Mouse (Mus musculus) CH12.LX (cell line): Measurements from ENCODE around the gene Trnp1.

ENCODE experiments used
- CTCF ChIP-seq, 2 experiments: IDR thresholded peaks in 1 of 2; conservative IDR thresholded peaks in 1 of 2; 2 replicates each; pipeline ENCODE4 v1.5.1; 2011 to 2012; ENCODE audit warnings: low read depth in 2 of 2, low read length in 2 of 2, improper control_type of control experiment in 1 of 2, inconsistent platforms in 1 of 2, mild to moderate bottlenecking in 1 of 2, moderate library complexity in 1 of 2
- EP300 ChIP-seq: IDR thresholded peaks from 2 replicates; pipeline ENCODE4 v1.6.1; 2011; ENCODE audit warnings: low read length, improper control_type of control experiment
- HCFC1 ChIP-seq: IDR thresholded peaks from 2 replicates; pipeline ENCODE4 v1.6.1; 2012; ENCODE audit warnings: low read depth, mild to moderate bottlenecking, inconsistent platforms, low read length, improper control_type of control experiment
- MAX ChIP-seq: IDR thresholded peaks from 2 replicates; pipeline ENCODE4 v1.6.1; 2011; ENCODE audit warnings: low read length, improper control_type of control experiment
- MXI1 ChIP-seq: IDR thresholded peaks from 2 replicates; pipeline ENCODE4 v1.6.1; 2011; ENCODE audit warnings: mild to moderate bottlenecking, low read depth, low read length, improper control_type of control experiment
- NELFE ChIP-seq: IDR thresholded peaks from 2 replicates; pipeline ENCODE4 v1.6.1; 2011; ENCODE audit warnings: low read depth, low read length, improper control_type of control experiment
- POLR2A ChIP-seq: IDR thresholded peaks from 2 replicates; pipeline ENCODE4 v1.6.1; 2011; ENCODE audit warnings: low read depth, mild to moderate bottlenecking, improper control_type of control experiment, low read length
- POLR2AphosphoS2 ChIP-seq: IDR thresholded peaks from 2 replicates; pipeline ENCODE4 v1.6.1; 2011; ENCODE audit warnings: low read depth, low read length, improper control_type of control experiment
- RAD21 ChIP-seq: IDR thresholded peaks from 2 replicates; pipeline ENCODE4 v1.6.1; 2011; ENCODE audit warnings: low read depth, mild to moderate bottlenecking, low read length, improper control_type of control experiment, moderate library complexity
- RCOR1 ChIP-seq: conservative IDR thresholded peaks from 2 replicates; pipeline ENCODE4 v1.6.1; 2012; ENCODE audit warnings: low read depth, mild to moderate bottlenecking, inconsistent platforms, low read length, improper control_type of control experiment
- SIN3A ChIP-seq: IDR thresholded peaks from 2 replicates; pipeline ENCODE4 v1.6.1; 2012; ENCODE audit warnings: low read length, improper control_type of control experiment, inconsistent platforms
- USF2 ChIP-seq: conservative IDR thresholded peaks from 2 replicates; pipeline ENCODE4 v1.6.1; 2011; ENCODE audit warnings: low read depth, low read length, improper control_type of control experiment
- ZC3H11A ChIP-seq: IDR thresholded peaks from 2 replicates; pipeline ENCODE4 v1.6.1; 2012; ENCODE audit warnings: low read depth, mild to moderate bottlenecking, inconsistent platforms, low read length, improper control_type of control experiment
- ZKSCAN1 ChIP-seq: IDR thresholded peaks from 2 replicates; pipeline ENCODE4 v1.6.1; 2012; ENCODE audit warnings: low read depth, inconsistent platforms, low read length, improper control_type of control experiment, borderline replicate concordance

- TF ChIP-seq RAD21 (no peak), ZC3H11A (no peak), POLR2A (no peak), CTCF (conservative IDR thresholded peaks at IDR 0.05 in 1 of 2, IDR thresholded peaks at IDR 0.05 in 1 of 2; ENCODE audit: low read depth in 2 of 2, low read length in 2 of 2) (no peak), NELFE (no peak), HCFC1 (no peak), EP300 (no peak), MAX (no peak), RCOR1 (no peak), ZKSCAN1 (no peak), POLR2AphosphoS2 (no peak), MXI1 (no peak), USF2 (no peak), SIN3A (no peak)
Observed at GRCm38 (mm10) chr4:133511050-133511449, 12.7 kb upstream of the Trnp1 start.
